Mouse (Mus musculus) heart, embryonic 11.5 days (tissue): ENCODE measurements around the gene Kantr. TPM values are rescaled to one million over a fixed set of nuclear protein-coding genes. Genes with fewer than 3 reads are reported as not detected.
A peak's percentile ranks its signal among the peaks of the same experiment; 100 is the strongest.
"Not testable (repeated sequence)": the region's sequence is repeated elsewhere in the genome, so short reads cannot be mapped to it uniquely, and the experiment has no call there.

ENCODE experiments used
- ATAC-seq: fragments of 200-750 bp; cut with Nextera tagmentation; replicated peaks from 2 replicates; pipeline ENCODE4 v1.8.0; 2017; ENCODE audit warnings: moderate library complexity; ENCODE audit not compliant: insufficient number of reproducible peaks, low FRiP score, low TSS enrichment
- H3K27ac ChIP-seq: fragments of 300-500 bp; sonication (generic); 2 replicates; pipeline ENCODE4 v1.5.1; 2014; ENCODE audit warnings: mild to moderate bottlenecking, low read depth, low read length
- H3K27me3 ChIP-seq: fragments of 300-500 bp; sonication (generic); 2 replicates; pipeline ENCODE4 v1.6.1; 2014; ENCODE audit warnings: mild to moderate bottlenecking, low read length, mixed read lengths; ENCODE audit not compliant: control insufficient read depth, insufficient read depth
- H3K36me3 ChIP-seq: fragments of 300-500 bp; sonication (generic); 2 replicates; pipeline ENCODE4 v1.6.1; 2014; ENCODE audit warnings: mild to moderate bottlenecking, low read length, moderate library complexity, mixed read lengths; ENCODE audit not compliant: control insufficient read depth, insufficient read depth
- H3K4me1 ChIP-seq: fragments of 300-500 bp; sonication (generic); 2 replicates; pipeline ENCODE4 v1.6.1; 2014; ENCODE audit warnings: low read length; ENCODE audit not compliant: control insufficient read depth, insufficient read depth
- H3K4me2 ChIP-seq: fragments of 300-500 bp; sonication (generic); 2 replicates; pipeline ENCODE4 v1.6.1; 2014; ENCODE audit warnings: mild to moderate bottlenecking, moderate library complexity
- H3K4me3 ChIP-seq: fragments of 300-500 bp; sonication (generic); 2 replicates; pipeline ENCODE4 v1.5.1; 2014; ENCODE audit warnings: low read depth, low read length
- H3K9ac ChIP-seq: fragments of 300-500 bp; sonication (generic); 2 replicates; pipeline ENCODE4 v1.6.1; 2014; ENCODE audit warnings: mild to moderate bottlenecking, low read depth, low read length, moderate library complexity
- H3K9me3 ChIP-seq: fragments of 300-500 bp; sonication (generic); replicated peaks from 2 replicates; pipeline ENCODE4 v1.6.1; 2016; ENCODE audit warnings: low read length; ENCODE audit not compliant: control insufficient read depth
- WGBS: fragments of 180-500 bp; shearing (Covaris S2); extraction: QIAGEN DNeasy Blood & Tissue Kit; methylation state at CpG from one replicate; pipeline ENCODE4 v1.1.7; 2014; ENCODE audit not compliant: insufficient replicate concordance; 5-methylcytosine and 5-hydroxymethylcytosine counted together
- polyA plus RNA-seq: library from polyadenylated mRNA; unstranded; fragments of >200 nt; fragmentation: Nextera tagmentation; extraction: Ambion mirVana; gene quantifications from 2 replicates; pipeline ENCODE4 v1.2.1, GENCODE M21; 2014

Kantr gene
- polyA plus RNA-seq, 1 experiment from 2014 or later, result 9.7 TPM

- H3K4me2 ChIP-seq, result no peak overlapping the region
- 69% methylated on average over 4 of the region's 4 CpGs for WGBS
- no peak overlapping the region for H3K27ac ChIP-seq
Observed at GRCm38 (mm10) chrX:152320535-152320934, 6.8 kb downstream of the Kantr start.

GRCm38 (mm10) chrX:152307942-152308341, 19.4 kb downstream of the Kantr start:
- Histone ChIP-seq H3K36me3 (no peaks in the 10 kb centered on the region), H3K4me1 (no peaks in the 10 kb centered on the region), H3K9ac (no peak overlapping the region), H3K27ac (no peak overlapping the region), H3K9me3 (no peaks in the 10 kb centered on the region), H3K4me2 (no peak overlapping the region), H3K27me3 (0 out of 2 replicates have a peak, but pooled peaks cover 3% of the 10 kb centered on the region), H3K4me3 (no peak overlapping the region)
- WGBS, result 57% methylated on average over 2 of the region's 2 CpGs
- ATAC-seq, result no peak

More at GRCm38 (mm10) chrX:152320535-152320934, 6.8 kb downstream of the Kantr start:
- Histone ChIP-seq H3K9ac (no peak overlapping the region), H3K4me1 (no peaks in the 10 kb centered on the region), H3K4me3 (no peak overlapping the region), H3K36me3 (no peaks in the 10 kb centered on the region), H3K27me3 (no peaks in the 10 kb centered on the region; the same call in 1 of the 2 replicates), H3K9me3 (no peaks in the 10 kb centered on the region)
- no peak for ATAC-seq

- Histone ChIP-seq H3K4me2 (no peak overlapping the region), H3K9me3 (no peaks in the 10 kb centered on the region), H3K27me3 (0 out of 2 replicates have a peak, but pooled peaks cover 3% of the 10 kb centered on the region), H3K9ac (no peak overlapping the region), H3K36me3 (no peaks in the 10 kb centered on the region), H3K4me1 (no peaks in the 10 kb centered on the region), H3K27ac (no peak overlapping the region), H3K4me3 (no peak overlapping the region)
- ATAC-seq, result peak; percentile 79
Observed at GRCm38 (mm10) chrX:152307371-152307770, 19.9 kb downstream of the Kantr start.

GRCm38 (mm10) chrX:152306224-152306623, 21.1 kb downstream of the Kantr start:
- WGBS, result 90% methylated on average over 2 of the region's 2 CpGs
- H3K4me1 ChIP-seq, result no peaks in the 10 kb centered on the region
- no peaks in the 10 kb centered on the region for H3K9me3 ChIP-seq
- H3K4me3 ChIP-seq, result no peak overlapping the region
- H3K36me3 ChIP-seq, result no peaks in the 10 kb centered on the region
- no peak overlapping the region for H3K4me2 ChIP-seq
- no peak overlapping the region for H3K9ac ChIP-seq
- peaks cover 6% of the 10 kb centered on the region; the same call in 1 of the 2 replicates for H3K27me3 ChIP-seq
- ATAC-seq, result no peak
- no peak overlapping the region for H3K27ac ChIP-seq

- H3K27me3 ChIP-seq, H3K9ac ChIP-seq, H3K36me3 ChIP-seq, H3K27ac ChIP-seq, H3K9me3 ChIP-seq, H3K4me3 ChIP-seq, H3K4me1 ChIP-seq, H3K4me2 ChIP-seq, ATAC-seq: not testable (repeated sequence)
- WGBS, result 49% methylated on average over 1 of the region's 1 CpGs
Observed at GRCm38 (mm10) chrX:152287026-152287425, 40.3 kb downstream of the Kantr start.

- Histone ChIP-seq H3K27ac (no peak overlapping the region), H3K9ac (no peak overlapping the region), H3K9me3 (no peaks in the 10 kb centered on the region), H3K4me3 (no peak overlapping the region), H3K36me3 (no peaks in the 10 kb centered on the region), H3K4me1 (no peaks in the 10 kb centered on the region), H3K27me3 (no peaks in the 10 kb centered on the region), H3K4me2 (no peak overlapping the region)
- 77% methylated on average over 3 of the region's 3 CpGs for WGBS
- ATAC-seq, result no peak
Observed at GRCm38 (mm10) chrX:152284746-152285145, 42.5 kb downstream of the Kantr start.

- no peak for ATAC-seq
- Histone ChIP-seq H3K36me3 (peaks cover 11% of the 10 kb centered on the region; the same call in 1 of the 2 replicates), H3K4me2 (no peak overlapping the region), H3K27ac (no peak overlapping the region), H3K27me3 (no peaks in the 10 kb centered on the region), H3K4me1 (no peaks in the 10 kb centered on the region), H3K9ac (no peak overlapping the region), H3K4me3 (no peak overlapping the region), H3K9me3 (no peaks in the 10 kb centered on the region)
- WGBS, result 89% methylated on average over 6 of the region's 6 CpGs
Observed at GRCm38 (mm10) chrX:152279384-152279783, 47.9 kb downstream of the Kantr start.

GRCm38 (mm10) chrX:152271189-152271588, 56.1 kb downstream of the Kantr start:
- H3K27ac ChIP-seq, result no peak overlapping the region
- H3K27me3 ChIP-seq, result no peaks in the 10 kb centered on the region
- ATAC-seq, result no peak
- H3K36me3 ChIP-seq, result peaks cover 55% of the 10 kb centered on the region
- no peaks in the 10 kb centered on the region for H3K4me1 ChIP-seq
- no peaks in the 10 kb centered on the region for H3K9me3 ChIP-seq
- H3K4me3 ChIP-seq, result no peak overlapping the region
- H3K4me2 ChIP-seq, result no peak overlapping the region
- WGBS, result 95% methylated on average over 11 of the region's 11 CpGs
- H3K9ac ChIP-seq, result no peak overlapping the region
